Mouse (Mus musculus): ENCODE data around the gene Csf2ra. TPM values are rescaled to one million over a fixed set of nuclear protein-coding genes. Genes with fewer than 3 reads are reported as not detected.
"Not testable (repeated sequence)": the region's sequence is repeated elsewhere in the genome, so short reads cannot be mapped to it uniquely, and the experiment has no call there.

Csf2ra gene
- total RNA-seq, 2 experiments from 2014 or later = 31.7 to 33.9 TPM

- peak; percentile 90 to 94 for DNase-seq (ENCODE audit: low spot score in 2 of 2)
- intact Hi-C loops (cut with DNase I) = loop anchor here (10.0 kb wide), 1 partner anchor 341 kb away; the partner anchor contains the start of gene Grk5
Measured at GRCm38 (mm10) chr19:61225526-61226400, 2.5 kb downstream of the Csf2ra start.

- DNase-seq (ENCODE audit: low spot score in 2 of 2) = peak in 1 of 2 experiments; percentile 3
- intact Hi-C loops (cut with DNase I) = loop anchor here (10.0 kb wide), 1 partner anchor 340 kb away; the partner anchor contains the start of gene Grk5
Measured at GRCm38 (mm10) chr19:61224678-61225525, 3.3 kb downstream of the Csf2ra start.

- intact Hi-C loops (cut with DNase I) = loop anchor here (10.0 kb wide), 1 partner anchor 339 kb away; the partner anchor contains the start of gene Grk5
- DNase-seq (ENCODE audit: low spot score in 2 of 2) = no peak
Measured at GRCm38 (mm10) chr19:61223706-61224328, 4.4 kb downstream of the Csf2ra start.

- intact Hi-C loops (cut with DNase I); DNase-seq (ENCODE audit: low spot score in 2 of 2): not testable (repeated sequence)
Measured at GRCm38 (mm10) chr19:61207506-61207905, 20.7 kb downstream of the Csf2ra start.

- peak; percentile 14 to 17 for DNase-seq (ENCODE audit: low spot score in 2 of 2)
- intact Hi-C loops (cut with DNase I) = loop anchor here (1.0 kb wide), 1 partner anchor 65 kb away; no protein-coding TSS in a partner anchor
Measured at GRCm38 (mm10) chr19:61199836-61200235, 28.4 kb downstream of the Csf2ra start.

GRCm38 (mm10) chr19:61199316-61199715 lies 28.9 kb downstream of the Csf2ra start:
- intact Hi-C loops (cut with DNase I) = loop anchor here (1.0 kb wide), 1 partner anchor 66 kb away; no protein-coding TSS in a partner anchor
- peak; percentile 83 to 92 for DNase-seq (ENCODE audit: low spot score in 2 of 2)

- DNase-seq (ENCODE audit: low spot score in 2 of 2); intact Hi-C loops (cut with DNase I): not testable (repeated sequence)
Measured at GRCm38 (mm10) chr19:61183590-61183989, 44.6 kb downstream of the Csf2ra start, which contains the start of gene Gm6020. Gene Gm6020 (plus strand): TSS chr19:61183890.

GRCm38 (mm10) chr19:61175756-61176324 lies 52.4 kb downstream of the Csf2ra start, which contains the start of gene Gm7102:
Gene Gm7102 (minus strand): TSS chr19:61176309.
- intact Hi-C loops (cut with DNase I) = no loop called here
- DNase-seq (ENCODE audit: low spot score in 2 of 2) = no peak

Other genes with a start within 250 kb of the Csf2ra start
- gene Zfp950, start 87.6 kb downstream of the Csf2ra start, total RNA-seq (2021) = 10 to 100 TPM; 48.7 to 49.1 TPM
- not detected for gene Gm7102, start 52.1 kb downstream of the Csf2ra start, total RNA-seq (2021)
- not detected for gene Gm6020, start 44.5 kb downstream of the Csf2ra start, total RNA-seq (2021)
- not detected for gene Gm21060, start 68.6 kb upstream of the Csf2ra start, total RNA-seq (2021)

All from left cerebral cortex, postnatal 25 days (tissue).